ENCODE assay signal across 21 mouse cellular contexts in the genomic region with DNA sequence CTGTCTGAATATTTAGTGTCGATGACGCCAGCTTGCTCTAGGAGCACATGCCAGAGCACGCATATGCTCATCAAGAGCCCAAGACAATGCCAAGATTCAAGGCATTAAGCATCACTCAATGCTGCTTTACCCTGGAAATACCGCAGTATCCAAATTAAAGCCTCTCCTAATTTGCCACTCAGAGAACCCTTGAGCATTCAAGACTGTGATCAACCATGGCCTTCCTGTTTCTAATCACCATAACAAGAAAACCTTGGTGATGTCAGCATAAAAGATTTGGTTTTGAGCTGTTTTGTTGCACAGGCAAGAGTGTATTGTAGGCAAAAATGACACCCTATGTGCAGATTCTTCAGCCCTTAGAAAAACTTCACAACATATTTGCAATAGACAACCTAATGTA.
DNase-seq lines count a peak whose midpoint lies in the region; ATAC-seq and TF ChIP-seq lines count a peak whose summit lies in the region.
"Had no signal": no experiment of that assay in that cellular context is flagged by ENCODE, and none has a peak within 500 bp of the region (broad histone marks: within the 10 kb centered on the region; RNA-seq: fewer than 3 reads in every experiment).

No protein-coding gene starts in this region.

- intact Hi-C loops in left cerebral cortex, postnatal 25 days (cut with DNase I), result no loop called here

- ATAC-seq in hindbrain, embryonic 12.5 days (ENCODE audit: low FRiP score), result peak; percentile 57
- no peak for ATAC-seq in hindbrain, postnatal 0 days
- peak; percentile 86 for ATAC-seq in forebrain, embryonic 12.5 days (ENCODE audit: low FRiP score)
- peak; percentile 57; the same call in 1 of the 2 replicates for ATAC-seq in hindbrain, embryonic 13.5 days (ENCODE audit: low FRiP score)
- peak; percentile 71 for ATAC-seq in midbrain, embryonic 15.5 days (replicated peaks)
- ATAC-seq: liver, embryonic 12.5 days had no signal

- no peak overlapping the region for H3K27ac ChIP-seq in hindbrain, embryonic 12.5 days
- H3K27ac ChIP-seq in hindbrain, postnatal 0 days, result no peak overlapping the region
- H3K27ac ChIP-seq in forebrain, embryonic 12.5 days, result peak overlapping the region; percentile 69
- H3K27ac ChIP-seq in hindbrain, embryonic 13.5 days, result no peak overlapping the region
- no peak overlapping the region for H3K27ac ChIP-seq in midbrain, embryonic 15.5 days
- H3K27ac ChIP-seq: embryonic facial prominence, embryonic 13.5 days; liver, embryonic 12.5 days had no signal

- no peaks in the 10 kb centered on the region for H3K36me3 ChIP-seq in hindbrain, embryonic 12.5 days
- H3K36me3 ChIP-seq in hindbrain, postnatal 0 days (ENCODE audit: insufficient read depth, low read length), result no peaks in the 10 kb centered on the region
- H3K36me3 ChIP-seq in forebrain, embryonic 12.5 days (replicated peaks), result no peaks in the 10 kb centered on the region
- H3K36me3 ChIP-seq in hindbrain, embryonic 13.5 days, result no peaks in the 10 kb centered on the region
- no peaks in the 10 kb centered on the region for H3K36me3 ChIP-seq in midbrain, embryonic 15.5 days (replicated peaks)
- H3K36me3 ChIP-seq: embryonic facial prominence, embryonic 13.5 days; heart, embryonic 12.5 days; liver, embryonic 12.5 days had no signal

- H3K4me3 ChIP-seq in hindbrain, embryonic 12.5 days, result no peak overlapping the region
- no peak overlapping the region for H3K4me3 ChIP-seq in hindbrain, postnatal 0 days (ENCODE audit: low read length)
- no peak overlapping the region for H3K4me3 ChIP-seq in forebrain, embryonic 12.5 days (replicated peaks)
- no peak overlapping the region for H3K4me3 ChIP-seq in hindbrain, embryonic 13.5 days
- H3K4me3 ChIP-seq in midbrain, embryonic 15.5 days, result no peak overlapping the region
- H3K4me3 ChIP-seq: embryonic facial prominence, embryonic 13.5 days; heart, embryonic 12.5 days; liver, embryonic 12.5 days had no signal

- TF ChIP-seq CTCF in hindbrain, postnatal 0 days (IDR thresholded peaks at IDR 0.05; ENCODE audit: low read depth), result no peak

- no peaks in the 10 kb centered on the region for H3K9me3 ChIP-seq in hindbrain, embryonic 12.5 days (replicated peaks)
- H3K9me3 ChIP-seq in hindbrain, postnatal 0 days (ENCODE audit: low read length), result no peaks in the 10 kb centered on the region
- H3K9me3 ChIP-seq in forebrain, embryonic 12.5 days, result 0 out of 2 replicates have a peak, but pooled peaks cover 5% of the 10 kb centered on the region
- H3K9me3 ChIP-seq in hindbrain, embryonic 13.5 days, result 0 out of 2 replicates have a peak, but pooled peaks cover 4% of the 10 kb centered on the region
- H3K9me3 ChIP-seq in midbrain, embryonic 15.5 days, result no peaks in the 10 kb centered on the region; the same call in 1 of the 2 replicates

- no peaks in the 10 kb centered on the region for H3K4me1 ChIP-seq in hindbrain, embryonic 12.5 days
- H3K4me1 ChIP-seq in hindbrain, postnatal 0 days (ENCODE audit: insufficient read depth, low read length), result no peaks in the 10 kb centered on the region
- H3K4me1 ChIP-seq in forebrain, embryonic 12.5 days, result 0 out of 2 replicates have a peak, but pooled peaks cover 3% of the 10 kb centered on the region
- no peaks in the 10 kb centered on the region for H3K4me1 ChIP-seq in hindbrain, embryonic 13.5 days (replicated peaks)
- H3K4me1 ChIP-seq in midbrain, embryonic 15.5 days, result no peaks in the 10 kb centered on the region
- H3K4me1 ChIP-seq: embryonic facial prominence, embryonic 13.5 days; heart, embryonic 12.5 days; liver, embryonic 12.5 days had no signal

- H3K9ac ChIP-seq in hindbrain, embryonic 12.5 days, result no peak overlapping the region
- no peak overlapping the region for H3K9ac ChIP-seq in hindbrain, postnatal 0 days (replicated peaks; ENCODE audit: low read length)
- no peak overlapping the region for H3K9ac ChIP-seq in forebrain, embryonic 12.5 days
- no peak overlapping the region for H3K9ac ChIP-seq in hindbrain, embryonic 13.5 days
- no peak overlapping the region for H3K9ac ChIP-seq in midbrain, embryonic 15.5 days
- H3K9ac ChIP-seq: embryonic facial prominence, embryonic 13.5 days; heart, embryonic 12.5 days; liver, embryonic 12.5 days had no signal

- H3K27me3 ChIP-seq in hindbrain, embryonic 12.5 days, result no peaks in the 10 kb centered on the region
- no peaks in the 10 kb centered on the region for H3K27me3 ChIP-seq in hindbrain, postnatal 0 days (ENCODE audit: insufficient read depth, low read length)
- H3K27me3 ChIP-seq in forebrain, embryonic 12.5 days, result no peaks in the 10 kb centered on the region
- H3K27me3 ChIP-seq in hindbrain, embryonic 13.5 days, result no peaks in the 10 kb centered on the region
- H3K27me3 ChIP-seq in midbrain, embryonic 15.5 days (replicated peaks), result no peaks in the 10 kb centered on the region
- H3K27me3 ChIP-seq: embryonic facial prominence, embryonic 13.5 days; heart, embryonic 12.5 days; liver, embryonic 12.5 days had no signal

- no peak overlapping the region for H3K4me2 ChIP-seq in hindbrain, embryonic 12.5 days (replicated peaks)
- H3K4me2 ChIP-seq in hindbrain, postnatal 0 days (ENCODE audit: low read depth, low read length), result no peak overlapping the region
- no peak overlapping the region for H3K4me2 ChIP-seq in forebrain, embryonic 12.5 days
- no peak overlapping the region for H3K4me2 ChIP-seq in hindbrain, embryonic 13.5 days
- H3K4me2 ChIP-seq in midbrain, embryonic 15.5 days, result no peak overlapping the region
- H3K4me2 ChIP-seq: embryonic facial prominence, embryonic 13.5 days; heart, embryonic 12.5 days; liver, embryonic 12.5 days had no signal

- 77% methylated on average over 4 of the region's 4 CpGs for WGBS in hindbrain, embryonic 12.5 days
- WGBS in hindbrain, postnatal 0 days, result 56% methylated on average over 4 of the region's 4 CpGs
- 44% methylated on average over 4 of the region's 4 CpGs for WGBS in forebrain, embryonic 12.5 days
- 79% methylated on average over 4 of the region's 4 CpGs for WGBS in hindbrain, embryonic 13.5 days
- WGBS in midbrain, embryonic 15.5 days, result 53% methylated on average over 4 of the region's 4 CpGs

- no peak for DNase-seq in hindbrain, postnatal 0 days (ENCODE audit: low spot score)
- no peak for DNase-seq in adrenal gland, adult 8-10 months
- no peak for DNase-seq in cerebellum, postnatal 4 days (ENCODE audit: low spot score in 2 of 2)
- no peak for DNase-seq in left cerebral cortex, postnatal 25 days (ENCODE audit: low spot score in 2 of 2)
- DNase-seq: adrenal gland, postnatal 36 days; cerebellum, adult 11 months; cerebellum, adult 9-11 months; gastrocnemius, postnatal 14 days; heart, adult 18-20 months; heart, postnatal 14 days; kidney, adult 11 months; lung, adult 18-20 months; lung, postnatal 14 days; thymus, adult 18-20 months had no signal
